Mouse (Mus musculus) megakaryocyte, embryonic 14.5 days (primary cell): Measurements from ENCODE around the gene U90926. TPM values are rescaled to one million over a fixed set of nuclear protein-coding genes. Genes with fewer than 3 reads are reported as not detected.
"Not testable (repeated sequence)": the region's sequence is repeated elsewhere in the genome, so short reads cannot be mapped to it uniquely, and the experiment has no call there.

Source experiments
- H3K27me3 ChIP-seq: replicated peaks from 2 replicates; pipeline ENCODE3; 2012; ENCODE audit warnings: inconsistent platforms
- H3K36me3 ChIP-seq: replicated peaks from 2 replicates; pipeline ENCODE3; 2012; ENCODE audit warnings: low read length, inconsistent platforms, mixed read lengths
- H3K4me1 ChIP-seq: 2 replicates; pipeline ENCODE4 v1.6.1; 2012; ENCODE audit warnings: inconsistent platforms
- H3K4me3 ChIP-seq: replicated peaks from 2 replicates; pipeline ENCODE3; 2012; ENCODE audit warnings: moderate library complexity, mild to moderate bottlenecking, inconsistent platforms
- H3K9me3 ChIP-seq: 2 replicates; pipeline ENCODE4 v1.6.1; 2012; ENCODE audit warnings: inconsistent platforms
- FLI1 ChIP-seq: IDR thresholded peaks from 2 replicates; pipeline ENCODE4 v1.6.1; 2012; ENCODE audit warnings: low read length, inconsistent platforms, mixed read lengths
- GATA1 ChIP-seq: IDR thresholded peaks from 3 replicates; pipeline ENCODE4 v1.6.1; 2012; ENCODE audit warnings: mixed read lengths, low read length, inconsistent platforms, borderline replicate concordance
- polyA plus RNA-seq: library from polyadenylated mRNA; stranded (reverse); fragments of >175 nt; gene quantifications from 2 replicates; pipeline ENCODE4 v1.2.3, GENCODE M21; 2012; ENCODE audit warnings: low replicate concordance; ENCODE audit not compliant: insufficient read depth

Gene U90926
- polyA plus RNA-seq, 1 experiment: not detected

- Histone ChIP-seq H3K4me3 (no peak overlapping the region), H3K36me3 (peaks cover 98% of the 10 kb centered on the region), H3K27me3 (no peaks in the 10 kb centered on the region), H3K4me1 (peaks cover 26% of the 10 kb centered on the region), H3K9me3 (no peaks in the 10 kb centered on the region)
- TF ChIP-seq GATA1 (no peak), FLI1 (no peak)
These were observed 18.1 kb downstream of the U90926 start for GRCm38 (mm10) chr5:92196895-92197811.

- H3K9me3 ChIP-seq, H3K4me3 ChIP-seq, H3K27me3 ChIP-seq: not testable (repeated sequence)
- Histone ChIP-seq H3K4me1 (peaks cover 26% of the 10 kb centered on the region), H3K36me3 (peaks cover 97% of the 10 kb centered on the region)
These were observed 19.5 kb downstream of the U90926 start for GRCm38 (mm10) chr5:92195716-92196115.

GRCm38 (mm10) chr5:92188881-92189483 is 26.2 kb downstream of the U90926 start:
- peaks cover 98% of the 10 kb centered on the region for H3K36me3 ChIP-seq
- no peak overlapping the region for H3K4me3 ChIP-seq
- 0 out of 2 replicates have a peak, but pooled peaks cover 3% of the 10 kb centered on the region for H3K4me1 ChIP-seq
- no peak for TF ChIP-seq FLI1
- H3K27me3 ChIP-seq: no peaks in the 10 kb centered on the region
- H3K9me3 ChIP-seq: 0 out of 2 replicates have a peak, but pooled peaks cover 7% of the 10 kb centered on the region

GRCm38 (mm10) chr5:92183071-92183830 is 32.0 kb downstream of the U90926 start:
- Histone ChIP-seq H3K9me3 (0 out of 2 replicates have a peak, but pooled peaks cover under 1% of the 10 kb centered on the region), H3K36me3 (peaks cover 96% of the 10 kb centered on the region), H3K4me3 (no peak overlapping the region), H3K4me1 (peaks cover 4% of the 10 kb centered on the region; the same call in 1 of the 2 replicates), H3K27me3 (no peaks in the 10 kb centered on the region)
- TF ChIP-seq GATA1 (no peak), FLI1 (no peak)

GRCm38 (mm10) chr5:92165976-92166375 is 49.2 kb downstream of the U90926 start:
- Histone ChIP-seq H3K4me3 (no peak overlapping the region), H3K36me3 (peaks cover 96% of the 10 kb centered on the region), H3K9me3 (no peaks in the 10 kb centered on the region), H3K4me1 (peaks cover 23% of the 10 kb centered on the region), H3K27me3 (no peaks in the 10 kb centered on the region)
- TF ChIP-seq GATA1: no peak
- no peak for TF ChIP-seq FLI1

Other genes with a start within 250 kb of the U90926 start
- 0.12 TPM in 1 of 2 replicates, not detected in the other for gene Odaph, start 227.9 kb downstream of the U90926 start, polyA plus RNA-seq
- 0.04 and 1.3 TPM in 2 replicates for gene Cdkl2, start 171.5 kb downstream of the U90926 start, polyA plus RNA-seq
- gene G3bp2, start 131.7 kb downstream of the U90926 start, polyA plus RNA-seq: 3.8 and 11.5 TPM in 2 replicates
- gene Uso1, start 77.5 kb downstream of the U90926 start, polyA plus RNA-seq: 24.1 and 49.3 TPM in 2 replicates
- gene Ppef2, start 40.9 kb upstream of the U90926 start, polyA plus RNA-seq: 0.37 TPM in 1 of 2 replicates, not detected in the other
- 5.5 and 6.1 TPM in 2 replicates for gene Naaa, start 62.8 kb upstream of the U90926 start, polyA plus RNA-seq
- 5.1 and 10.0 TPM in 2 replicates for gene Sdad1, start 95.1 kb upstream of the U90926 start, polyA plus RNA-seq
- gene Cxcl9, start 112.7 kb upstream of the U90926 start, polyA plus RNA-seq: not detected in 2 replicates
- gene Art3, start 116.4 kb upstream of the U90926 start, polyA plus RNA-seq: not detected in 2 replicates
- gene Cxcl10, start 133.5 kb upstream of the U90926 start, polyA plus RNA-seq: not detected in 2 replicates
- gene Nup54, start 219.8 kb upstream of the U90926 start, polyA plus RNA-seq: 3.1 TPM in 1 of 2 replicates, not detected in the other